Mouse (Mus musculus): ENCODE results near the gene Mical3.

Mical3 gene

GRCm38 (mm10) chr6:121013750-121014149 is 117.0 kb downstream of the Mical3 start:
- DNase-seq (ENCODE audit: low spot score), result no peak

- DNase-seq (ENCODE audit: low spot score), result no peak
Observed at GRCm38 (mm10) chr6:121011709-121012108, 119.1 kb downstream of the Mical3 start.

- DNase-seq (ENCODE audit: low spot score), result no peak
Observed at GRCm38 (mm10) chr6:121009651-121010050, 121.1 kb downstream of the Mical3 start.

GRCm38 (mm10) chr6:121004959-121005358 is 125.8 kb downstream of the Mical3 start:
- no peak for DNase-seq (ENCODE audit: low spot score)

GRCm38 (mm10) chr6:121002952-121003351 is 127.8 kb downstream of the Mical3 start:
- no peak for DNase-seq (ENCODE audit: low spot score)

- no peak for DNase-seq (ENCODE audit: low spot score)
Observed at GRCm38 (mm10) chr6:120999860-121000526, 130.8 kb downstream of the Mical3 start.

- DNase-seq (ENCODE audit: low spot score), result no peak
Observed at GRCm38 (mm10) chr6:120999087-120999486, 131.7 kb downstream of the Mical3 start.

GRCm38 (mm10) chr6:120996607-120997006 is 134.2 kb downstream of the Mical3 start:
- DNase-seq (ENCODE audit: low spot score), result no peak

- no peak for DNase-seq (ENCODE audit: low spot score)
Observed at GRCm38 (mm10) chr6:120995541-120995940, 135.3 kb downstream of the Mical3 start.

- DNase-seq (ENCODE audit: low spot score), result peak; percentile 32
Observed at GRCm38 (mm10) chr6:120991857-120992256, 138.9 kb downstream of the Mical3 start.

GRCm38 (mm10) chr6:120987571-120988084 is 143.2 kb downstream of the Mical3 start:
- no peak for DNase-seq (ENCODE audit: low spot score)

- peak; percentile 11 for DNase-seq (ENCODE audit: low spot score)
Observed at GRCm38 (mm10) chr6:120987164-120987563, 143.6 kb downstream of the Mical3 start.

GRCm38 (mm10) chr6:120986172-120986571 is 144.6 kb downstream of the Mical3 start:
- DNase-seq (ENCODE audit: low spot score), result no peak

- no peak for DNase-seq (ENCODE audit: low spot score)
Observed at GRCm38 (mm10) chr6:120982314-120982713, 148.5 kb downstream of the Mical3 start.

- DNase-seq (ENCODE audit: low spot score), result no peak
Observed at GRCm38 (mm10) chr6:120981537-120981936, 149.3 kb downstream of the Mical3 start.

GRCm38 (mm10) chr6:120978019-120978621 is 152.7 kb downstream of the Mical3 start:
- no peak for DNase-seq (ENCODE audit: low spot score)

- no peak for DNase-seq (ENCODE audit: low spot score)
Observed at GRCm38 (mm10) chr6:120976991-120977390, 153.8 kb downstream of the Mical3 start.

- DNase-seq (ENCODE audit: low spot score), result no peak
Observed at GRCm38 (mm10) chr6:120976097-120976496, 154.7 kb downstream of the Mical3 start.

GRCm38 (mm10) chr6:120971797-120972590 is 158.8 kb downstream of the Mical3 start:
- peak; percentile 69 for DNase-seq (ENCODE audit: low spot score)

GRCm38 (mm10) chr6:120970939-120971796 is 159.6 kb downstream of the Mical3 start:
- DNase-seq (ENCODE audit: low spot score), result no peak

- DNase-seq (ENCODE audit: low spot score), result no peak
Observed at GRCm38 (mm10) chr6:120965814-120966213, 165.0 kb downstream of the Mical3 start.

- no peak for DNase-seq (ENCODE audit: low spot score)
Observed at GRCm38 (mm10) chr6:120964179-120964578, 166.6 kb downstream of the Mical3 start.
